Mouse (Mus musculus): ENCODE results near the gene Nfasc. TPM values are rescaled to one million over a fixed set of nuclear protein-coding genes. Genes with fewer than 3 reads are reported as not detected.
A peak's percentile ranks its signal among the peaks of the same experiment; 100 is the strongest.

Gene Nfasc
- polyA plus RNA-seq, 1 experiment from 2014 or later: 0.12 TPM

GRCm38 (mm10) chr1:132543789-132544188 lies 197.8 kb downstream of the Nfasc start:
- Histone ChIP-seq H3K9ac (ENCODE audit: low read depth, low read length) (no peak overlapping the region), H3K27me3 (ENCODE audit: insufficient read depth, low read length) (peaks cover 26% of the 10 kb centered on the region), H3K4me2 (ENCODE audit: low read length) (no peak overlapping the region), H3K4me3 (replicated peaks; ENCODE audit: low read depth, low read length) (no peak overlapping the region), H3K36me3 (ENCODE audit: insufficient read depth, low read length) (no peaks in the 10 kb centered on the region), H3K4me1 (replicated peaks; ENCODE audit: insufficient read depth, low read length) (peaks cover 7% of the 10 kb centered on the region; the same call in 1 of the 2 replicates), H3K27ac (no peak overlapping the region), H3K9me3 (replicated peaks; ENCODE audit: low read length) (no peaks in the 10 kb centered on the region)
- DNase-seq (ENCODE audit: low spot score) (no peak), ATAC-seq (replicated peaks; ENCODE audit: low FRiP score, low read depth) (no peak)
- TF ChIP-seq CTCF (IDR thresholded peaks at IDR 0.05; ENCODE audit: low read depth): no peak
- 69% methylated on average over 8 of the region's 8 CpGs for WGBS

DNA sequence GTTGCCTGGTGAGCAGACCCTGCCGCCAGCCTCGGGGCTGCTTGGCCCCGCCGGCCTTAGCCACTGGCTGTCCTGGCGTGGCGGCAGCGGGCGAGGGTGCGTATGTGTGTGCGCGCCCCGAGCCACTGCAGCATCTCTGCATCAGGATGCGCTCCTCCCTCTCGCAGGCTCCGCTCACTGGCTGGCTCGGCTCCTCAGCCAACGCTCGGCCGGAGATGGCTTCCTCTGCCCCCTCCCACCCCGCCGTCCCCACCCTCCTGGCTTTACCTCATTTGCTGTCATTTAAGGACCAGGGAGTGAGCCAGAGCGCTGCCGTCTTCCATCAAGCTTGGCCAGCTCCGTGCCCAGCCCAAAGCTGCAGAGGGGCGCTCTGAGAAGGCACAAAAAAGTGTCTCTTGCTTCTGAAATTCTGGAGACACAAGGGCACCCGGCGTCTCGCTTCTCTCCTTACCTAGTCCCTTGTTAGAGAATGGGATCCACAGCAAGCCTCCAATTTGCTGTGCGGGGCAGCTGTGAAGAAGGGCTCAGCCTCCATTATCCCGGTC lies 198.8 kb downstream of the Nfasc start, which contains the start of gene Cntn2:
Gene Cntn2 (minus strand): TSS at position 495 of the 545 bp plus-strand sequence.
- H3K27ac ChIP-seq: no peak within 1 kb of the TSS
- H3K27me3 ChIP-seq (ENCODE audit: insufficient read depth, low read length): peaks cover 26% of the 10 kb centered on the region
- H3K9ac ChIP-seq (ENCODE audit: low read depth, low read length): no peak within 1 kb of the TSS
- H3K4me2 ChIP-seq (ENCODE audit: low read length): peak within 1 kb of the TSS; percentile 41
- no peak within 1 kb of the TSS for H3K4me3 ChIP-seq (replicated peaks; ENCODE audit: low read depth, low read length)
- WGBS: 1% methylated on average over 30 of the region's 30 CpGs
- no peaks in the 10 kb centered on the region for H3K36me3 ChIP-seq (ENCODE audit: insufficient read depth, low read length)
- no peak for TF ChIP-seq CTCF (IDR thresholded peaks at IDR 0.05; ENCODE audit: low read depth)
- DNase-seq (ENCODE audit: low spot score) (peak; percentile 29), ATAC-seq (replicated peaks; ENCODE audit: low FRiP score, low read depth) (no peak)
- H3K9me3 ChIP-seq (replicated peaks; ENCODE audit: low read length): no peaks in the 10 kb centered on the region
- H3K4me1 ChIP-seq (replicated peaks; ENCODE audit: insufficient read depth, low read length): peaks cover 7% of the 10 kb centered on the region; the same call in 1 of the 2 replicates

GRCm38 (mm10) chr1:132541824-132542599 lies 199.6 kb downstream of the Nfasc start:
- DNase-seq (ENCODE audit: low spot score) (no peak), ATAC-seq (replicated peaks; ENCODE audit: low FRiP score, low read depth) (no peak)
- Histone ChIP-seq H3K9ac (ENCODE audit: low read depth, low read length) (no peak overlapping the region), H3K27me3 (ENCODE audit: insufficient read depth, low read length) (peaks cover 26% of the 10 kb centered on the region), H3K4me1 (replicated peaks; ENCODE audit: insufficient read depth, low read length) (peaks cover 7% of the 10 kb centered on the region; the same call in 1 of the 2 replicates), H3K27ac (no peak overlapping the region), H3K9me3 (replicated peaks; ENCODE audit: low read length) (no peaks in the 10 kb centered on the region), H3K4me3 (replicated peaks; ENCODE audit: low read depth, low read length) (no peak overlapping the region), H3K4me2 (ENCODE audit: low read length) (peak overlapping the region; percentile 41; the same call in 1 of the 2 replicates), H3K36me3 (ENCODE audit: insufficient read depth, low read length) (no peaks in the 10 kb centered on the region)
- TF ChIP-seq CTCF (IDR thresholded peaks at IDR 0.05; ENCODE audit: low read depth): no peak
- WGBS: 11% methylated on average over 5 of the region's 5 CpGs

- no peak overlapping the region for H3K9ac ChIP-seq (ENCODE audit: low read depth, low read length)
- H3K4me3 ChIP-seq (replicated peaks; ENCODE audit: low read depth, low read length): no peak overlapping the region
- ATAC-seq (replicated peaks; ENCODE audit: low FRiP score, low read depth): peak; percentile 83
- no peak for TF ChIP-seq CTCF (IDR thresholded peaks at IDR 0.05; ENCODE audit: low read depth)
- H3K27ac ChIP-seq: no peak overlapping the region
- DNase-seq (ENCODE audit: low spot score): peak; percentile 75
- no peak overlapping the region for H3K4me2 ChIP-seq (ENCODE audit: low read length)
- 3% methylated on average over 14 of the region's 14 CpGs for WGBS
- no peaks in the 10 kb centered on the region for H3K9me3 ChIP-seq (replicated peaks; ENCODE audit: low read length)
- peaks cover 7% of the 10 kb centered on the region; the same call in 1 of the 2 replicates for H3K4me1 ChIP-seq (replicated peaks; ENCODE audit: insufficient read depth, low read length)
- peaks cover 26% of the 10 kb centered on the region for H3K27me3 ChIP-seq (ENCODE audit: insufficient read depth, low read length)
- H3K36me3 ChIP-seq (ENCODE audit: insufficient read depth, low read length): no peaks in the 10 kb centered on the region
These were observed 200.3 kb downstream of the Nfasc start for GRCm38 (mm10) chr1:132541171-132541823.

DNA sequence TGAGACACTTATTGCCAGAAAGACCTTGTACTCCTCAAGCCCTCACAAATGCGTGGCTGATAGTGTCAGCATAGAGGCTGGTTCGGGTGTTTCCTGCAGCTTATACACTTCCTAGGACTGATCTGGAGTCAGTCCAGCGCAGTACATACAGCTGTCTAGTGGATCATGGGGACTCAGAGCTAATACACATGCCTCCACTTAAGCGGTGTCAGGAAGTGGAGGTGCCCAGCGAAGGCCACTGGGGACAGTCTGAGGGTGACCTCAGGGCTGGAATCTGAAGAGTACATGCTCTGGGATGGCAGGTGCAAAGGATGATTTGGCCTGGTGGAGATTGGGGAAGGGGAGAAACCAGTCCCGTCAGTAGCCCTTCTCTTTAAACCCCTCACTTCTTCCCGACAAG lies 200.9 kb downstream of the Nfasc start:
- no peak overlapping the region for H3K4me3 ChIP-seq (replicated peaks; ENCODE audit: low read depth, low read length)
- 47% methylated on average over 7 of the region's 7 CpGs for WGBS
- no peak; the same call in 1 of the 2 replicates for ATAC-seq (replicated peaks; ENCODE audit: low FRiP score, low read depth)

DNA sequence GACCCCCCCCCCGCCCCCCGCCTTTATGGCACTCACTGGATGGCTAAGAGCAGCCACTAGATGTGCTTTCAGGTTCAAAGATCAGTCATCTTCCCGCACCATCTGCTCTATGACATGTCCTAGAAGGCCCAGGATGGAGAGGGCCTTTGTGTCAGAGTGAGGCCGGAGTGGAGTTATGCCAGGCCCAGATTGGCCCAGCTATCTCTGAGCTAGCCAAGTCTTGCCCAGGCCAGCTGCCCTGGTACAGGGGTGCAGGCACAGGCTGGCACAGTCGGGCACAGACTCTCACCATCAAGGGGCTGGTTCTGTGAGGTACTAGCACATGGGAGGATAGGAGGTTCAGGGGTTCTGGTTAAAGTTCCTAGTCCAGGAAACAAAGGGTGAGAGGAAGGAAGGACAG lies 203.9 kb downstream of the Nfasc start:
- no peak overlapping the region for H3K4me2 ChIP-seq (ENCODE audit: low read length)
- DNase-seq (ENCODE audit: low spot score) (no peak), ATAC-seq (replicated peaks; ENCODE audit: low FRiP score, low read depth) (no peak)
- H3K4me1 ChIP-seq (replicated peaks; ENCODE audit: insufficient read depth, low read length): peaks cover 5% of the 10 kb centered on the region; the same call in 1 of the 2 replicates
- H3K9ac ChIP-seq (ENCODE audit: low read depth, low read length): no peak overlapping the region
- no peak for TF ChIP-seq CTCF (IDR thresholded peaks at IDR 0.05; ENCODE audit: low read depth)
- H3K36me3 ChIP-seq (ENCODE audit: insufficient read depth, low read length): no peaks in the 10 kb centered on the region
- H3K27me3 ChIP-seq (ENCODE audit: insufficient read depth, low read length): peaks cover 11% of the 10 kb centered on the region
- H3K27ac ChIP-seq: no peak overlapping the region
- H3K9me3 ChIP-seq (replicated peaks; ENCODE audit: low read length): no peaks in the 10 kb centered on the region
- WGBS: 85% methylated on average over 5 of the region's 5 CpGs
- no peak overlapping the region for H3K4me3 ChIP-seq (replicated peaks; ENCODE audit: low read depth, low read length)

More for the DNA sequence above, 200.9 kb downstream of the Nfasc start:
- H3K36me3 ChIP-seq (ENCODE audit: insufficient read depth, low read length): no peaks in the 10 kb centered on the region
- peaks cover 7% of the 10 kb centered on the region; the same call in 1 of the 2 replicates for H3K4me1 ChIP-seq (replicated peaks; ENCODE audit: insufficient read depth, low read length)
- H3K9ac ChIP-seq (ENCODE audit: low read depth, low read length): no peak overlapping the region
- no peak overlapping the region for H3K27ac ChIP-seq
- H3K4me2 ChIP-seq (ENCODE audit: low read length): no peak overlapping the region
- H3K9me3 ChIP-seq (replicated peaks; ENCODE audit: low read length): no peaks in the 10 kb centered on the region
- TF ChIP-seq CTCF (IDR thresholded peaks at IDR 0.05; ENCODE audit: low read depth): no peak
- DNase-seq (ENCODE audit: low spot score): no peak
- peaks cover 26% of the 10 kb centered on the region for H3K27me3 ChIP-seq (ENCODE audit: insufficient read depth, low read length)

All from kidney, postnatal 0 days (tissue).